Mouse (Mus musculus) hindbrain, postnatal 0 days (tissue): ENCODE results near the gene P4ha2. TPM values are rescaled to one million over a fixed set of nuclear protein-coding genes. Genes with fewer than 3 reads are reported as not detected.

Experiments
- ATAC-seq: fragments of 200-750 bp; cut with Nextera tagmentation; 2 replicates; pipeline ENCODE4 v1.8.0; 2017; ENCODE audit warnings: mild to moderate bottlenecking, moderate TSS enrichment, moderate library complexity
- DNase-seq: peaks from one replicate; pipeline ENCODE4 v3.0.0-alpha.2; 2015; ENCODE audit warnings: low spot score
- H3K27ac ChIP-seq: fragments of 300-500 bp; sonication (generic); 2 replicates; pipeline ENCODE4 v1.5.1; 2014; ENCODE audit warnings: mild to moderate bottlenecking
- H3K27me3 ChIP-seq: fragments of 300-500 bp; sonication (generic); 2 replicates; pipeline ENCODE4 v1.6.1; 2014; ENCODE audit warnings: low read length, mixed read lengths; ENCODE audit not compliant: insufficient read depth
- H3K36me3 ChIP-seq: fragments of 300-500 bp; sonication (generic); 2 replicates; pipeline ENCODE4 v1.6.1; 2014; ENCODE audit warnings: low read length, mixed read lengths; ENCODE audit not compliant: insufficient read depth
- H3K4me1 ChIP-seq: fragments of 300-500 bp; sonication (generic); 2 replicates; pipeline ENCODE4 v1.6.1; 2014; ENCODE audit warnings: antibody characterized with exemption, low read length, mixed read lengths; ENCODE audit not compliant: insufficient read depth
- H3K4me2 ChIP-seq: fragments of 300-500 bp; sonication (generic); 2 replicates; pipeline ENCODE4 v1.6.1; 2014; ENCODE audit warnings: low read depth, mild to moderate bottlenecking, low read length, moderate library complexity, mixed read lengths
- H3K4me3 ChIP-seq: fragments of 300-500 bp; sonication (generic); 2 replicates; pipeline ENCODE4 v1.5.1; 2014; ENCODE audit warnings: low read length
- H3K9ac ChIP-seq: fragments of 300-500 bp; sonication (generic); replicated peaks from 2 replicates; pipeline ENCODE4 v1.6.1; 2014; ENCODE audit warnings: mild to moderate bottlenecking, low read length, moderate library complexity, mixed read lengths
- H3K9me3 ChIP-seq: fragments of 300-500 bp; sonication (generic); 2 replicates; pipeline ENCODE4 v1.6.1; 2016; ENCODE audit warnings: low read length, mixed read lengths
- CTCF ChIP-seq: IDR thresholded peaks from 2 replicates; pipeline ENCODE4 v1.5.1; 2016; ENCODE audit warnings: antibody characterized with exemption, control low read depth, low read depth
- WGBS: fragments of 180-500 bp; shearing (Covaris S2); extraction: QIAGEN DNeasy Blood & Tissue Kit; methylation state at CpG from one replicate; pipeline ENCODE4 v1.1.7; 2014; 5-methylcytosine and 5-hydroxymethylcytosine counted together
- polyA plus RNA-seq: library from polyadenylated mRNA; unstranded; fragments of >200 nt; fragmentation: Nextera tagmentation; extraction: Ambion mirVana; gene quantifications from 2 replicates; pipeline ENCODE4 v1.2.1, GENCODE M21; 2015
- total RNA-seq: library from RNA; depleted of rRNA; stranded (reverse); fragments of >200 nt; gene quantifications from 2 replicates; pipeline ENCODE4 v1.2.3, GENCODE M21; 2014; rRNA removed

P4ha2 gene
- total and polyA plus RNA-seq, 2 experiments from 2014 or later = 9.0 to 9.7 TPM

DNA sequence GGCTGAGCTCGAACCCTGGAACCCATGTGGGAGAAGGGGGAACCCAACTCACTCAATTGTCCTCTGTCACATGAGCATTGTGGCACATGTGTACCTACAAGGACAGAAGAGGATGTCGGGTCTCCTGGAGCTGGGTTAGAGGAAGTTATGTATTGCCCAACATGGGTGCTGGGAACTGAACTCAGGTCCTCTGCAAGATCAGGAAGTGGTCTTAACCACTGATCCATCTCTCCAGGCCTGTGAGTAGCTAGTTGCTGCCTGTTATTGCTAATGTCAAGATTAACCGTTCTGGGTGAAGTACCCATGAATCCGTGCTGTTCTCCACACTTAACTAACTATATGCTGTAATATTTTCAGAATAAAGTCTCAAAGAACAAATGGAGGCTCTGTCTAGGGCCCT is 74.3 kb downstream of the P4ha2 start:
- Histone ChIP-seq H3K36me3 (no peaks in the 10 kb centered on the region), H3K4me1 (no peaks in the 10 kb centered on the region), H3K27me3 (no peaks in the 10 kb centered on the region), H3K4me3 (no peak overlapping the region), H3K9me3 (no peaks in the 10 kb centered on the region), H3K27ac (no peak overlapping the region), H3K9ac (no peak overlapping the region), H3K4me2 (no peak overlapping the region)
- ATAC-seq (no peak), DNase-seq (no peak)
- no peak for TF ChIP-seq CTCF
- WGBS = 93% methylated on average over 4 of the region's 4 CpGs

DNA sequence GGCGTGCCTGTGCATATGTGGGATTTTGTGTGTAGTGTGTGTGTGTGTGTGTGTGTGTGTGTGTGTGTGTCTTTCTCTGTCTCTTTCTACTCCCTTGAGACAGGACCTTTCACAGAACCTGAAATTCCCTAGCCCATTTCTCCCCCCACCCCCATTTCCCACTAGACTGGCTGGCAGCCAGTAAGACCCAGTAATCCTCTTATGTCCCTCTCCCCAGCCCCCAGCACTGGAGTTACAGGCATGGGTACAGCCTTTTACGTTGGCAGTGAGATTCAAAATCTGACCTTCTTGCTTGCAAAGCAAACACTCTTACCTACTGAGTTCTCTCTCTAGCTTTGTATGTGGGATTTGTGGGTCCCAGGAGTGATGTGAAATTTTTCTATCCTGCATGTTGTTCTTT is 75.0 kb downstream of the P4ha2 start:
- no peak for ATAC-seq
- Histone ChIP-seq H3K27ac (no peak overlapping the region), H3K36me3 (no peaks in the 10 kb centered on the region), H3K4me3 (no peak overlapping the region), H3K27me3 (no peaks in the 10 kb centered on the region), H3K4me1 (no peaks in the 10 kb centered on the region), H3K9me3 (no peaks in the 10 kb centered on the region), H3K4me2 (no peak overlapping the region), H3K9ac (no peak overlapping the region)
- TF ChIP-seq CTCF = no peak
- DNase-seq = peak; percentile 14
- 68% methylated on average over 2 of the region's 2 CpGs for WGBS

Other genes starting within 250 kb of the P4ha2 start
- not detected in 2 replicates for gene Gm12216, start 240.8 kb upstream of the P4ha2 start, total RNA-seq
- 1.2 and 1.9 TPM in 2 replicates for gene Gm12216, start 240.8 kb upstream of the P4ha2 start, polyA plus RNA-seq
- 10.3 and 19.1 TPM in 2 replicates for gene Slc22a5, start 208.4 kb upstream of the P4ha2 start, total RNA-seq
- gene Slc22a5, start 208.4 kb upstream of the P4ha2 start, polyA plus RNA-seq = 12.4 and 12.6 TPM in 2 replicates
- gene Slc22a21, start 119.8 kb upstream of the P4ha2 start, total RNA-seq = 6.6 and 7.2 TPM in 2 replicates
- gene Slc22a21, start 119.8 kb upstream of the P4ha2 start, polyA plus RNA-seq = 6.2 and 6.3 TPM in 2 replicates
- gene Slc22a4, start 72.0 kb upstream of the P4ha2 start, total RNA-seq = 7.2 and 14.6 TPM in 2 replicates
- gene Slc22a4, start 72.0 kb upstream of the P4ha2 start, polyA plus RNA-seq = 7.2 and 8.8 TPM in 2 replicates
- 46.1 and 51.1 TPM in 2 replicates for gene Pdlim4, start 31.1 kb upstream of the P4ha2 start, total RNA-seq
- 47.6 and 54.6 TPM in 2 replicates for gene Pdlim4, start 31.1 kb upstream of the P4ha2 start, polyA plus RNA-seq
- not detected in 2 replicates for gene Csf2, start 149.6 kb downstream of the P4ha2 start, total RNA-seq
- gene Csf2, start 149.6 kb downstream of the P4ha2 start, polyA plus RNA-seq = not detected in 2 replicates
- gene Il3, start 167.2 kb downstream of the P4ha2 start, total RNA-seq = not detected in 2 replicates
- gene Il3, start 167.2 kb downstream of the P4ha2 start, polyA plus RNA-seq = not detected in 2 replicates
- 74.4 and 76.9 TPM in 2 replicates for gene Acsl6, start 203.7 kb downstream of the P4ha2 start, total RNA-seq
- 58.2 and 60.1 TPM in 2 replicates for gene Acsl6, start 203.7 kb downstream of the P4ha2 start, polyA plus RNA-seq